Mouse (Mus musculus) stomach, embryonic 14.5 days (tissue): ENCODE data around the gene Arrb2. TPM values are rescaled to one million over a fixed set of nuclear protein-coding genes. Genes with fewer than 3 reads are reported as not detected.

Experiments used
- ATAC-seq: fragments of 200-750 bp; cut with Nextera tagmentation; 2 replicates; pipeline ENCODE4 v1.8.0; 2017; ENCODE audit warnings: low read depth, moderate TSS enrichment; ENCODE audit not compliant: insufficient number of reproducible peaks, insufficient read depth, low FRiP score
- H3K27ac ChIP-seq: fragments of 300-500 bp; sonication (generic); 2 replicates; pipeline ENCODE4 v1.5.1; 2014; ENCODE audit warnings: mild to moderate bottlenecking, low read length, moderate library complexity, mixed read lengths
- H3K27me3 ChIP-seq: fragments of 300-500 bp; sonication (generic); 2 replicates; pipeline ENCODE4 v1.6.1; 2014; ENCODE audit warnings: low read length, control low read depth, mixed read lengths; ENCODE audit not compliant: control insufficient read depth, insufficient read depth
- H3K36me3 ChIP-seq: fragments of 300-500 bp; sonication (generic); 2 replicates; pipeline ENCODE4 v1.6.1; 2014; ENCODE audit warnings: mild to moderate bottlenecking, control low read depth, low read length, moderate library complexity, mixed read lengths; ENCODE audit not compliant: control insufficient read depth, insufficient read depth
- H3K4me1 ChIP-seq: fragments of 300-500 bp; sonication (generic); 2 replicates; pipeline ENCODE4 v1.6.1; 2014; ENCODE audit warnings: low read length, control low read depth, mixed read lengths; ENCODE audit not compliant: control insufficient read depth, insufficient read depth
- H3K4me2 ChIP-seq: fragments of 300-500 bp; sonication (generic); replicated peaks from 2 replicates; pipeline ENCODE4 v1.6.1; 2014; ENCODE audit warnings: low read depth, low read length, control low read depth
- H3K4me3 ChIP-seq: fragments of 300-500 bp; sonication (generic); 2 replicates; pipeline ENCODE4 v1.5.1; 2014; ENCODE audit warnings: low read depth, low read length, control low read depth
- H3K9ac ChIP-seq: fragments of 300-500 bp; sonication (generic); replicated peaks from 2 replicates; pipeline ENCODE4 v1.6.1; 2014; ENCODE audit warnings: low read depth, mild to moderate bottlenecking, control low read depth, low read length, moderate library complexity, mixed read lengths
- H3K9me3 ChIP-seq: fragments of 300-500 bp; sonication (generic); 2 replicates; pipeline ENCODE4 v1.6.1; 2016; ENCODE audit warnings: low read depth, low read length, control low read depth; ENCODE audit not compliant: control insufficient read depth
- WGBS: fragments of 180-500 bp; shearing (Covaris S2); extraction: QIAGEN DNeasy Blood & Tissue Kit; methylation state at CpG from one replicate; pipeline ENCODE4 v1.1.7; 2014; 5-methylcytosine and 5-hydroxymethylcytosine counted together
- polyA plus RNA-seq: library from polyadenylated mRNA; unstranded; fragments of >200 nt; fragmentation: Nextera tagmentation; extraction: Ambion mirVana; gene quantifications from 2 replicates; pipeline ENCODE4 v1.2.1, GENCODE M21; 2014

Gene Arrb2
- polyA plus RNA-seq, 1 experiment from 2014 or later = 15.9 TPM

- Histone ChIP-seq H3K36me3 (peaks cover 21% of the 10 kb centered on the region), H3K27me3 (no peaks in the 10 kb centered on the region), H3K4me2 (no peak overlapping the region), H3K9ac (no peak overlapping the region), H3K4me1 (peaks cover 14% of the 10 kb centered on the region; the same call in 1 of the 2 replicates), H3K4me3 (no peak overlapping the region), H3K9me3 (no peaks in the 10 kb centered on the region), H3K27ac (no peak overlapping the region)
- 70% methylated on average over 5 of the region's 5 CpGs for whole genome bisulfite sequencing
- no peak for ATAC-seq
Observed at GRCm38 (mm10) chr11:70435476-70435875, 3.0 kb downstream of the Arrb2 start.

DNA sequence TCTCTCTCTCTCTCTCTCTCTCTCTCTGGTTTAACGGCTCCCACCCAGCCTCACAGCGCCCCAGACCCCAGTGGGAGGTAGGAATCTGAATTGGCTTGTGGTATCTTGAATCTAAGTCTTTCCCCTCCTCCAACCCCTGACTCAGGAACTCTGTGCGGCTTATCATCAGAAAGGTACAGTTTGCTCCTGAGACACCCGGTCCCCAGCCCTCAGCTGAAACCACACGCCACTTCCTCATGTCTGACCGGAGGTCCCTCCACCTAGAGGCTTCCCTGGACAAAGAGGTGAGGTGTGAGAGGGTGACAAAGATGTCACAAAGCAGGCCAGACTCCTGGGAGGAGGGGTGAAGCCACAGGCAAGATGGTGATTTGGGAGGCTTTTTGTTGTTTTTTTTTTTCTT lies 5.0 kb downstream of the Arrb2 start:
- peaks cover 21% of the 10 kb centered on the region for H3K36me3 ChIP-seq
- ATAC-seq = no peak
- 79% methylated on average over 6 of the region's 6 CpGs for WGBS
- H3K4me3 ChIP-seq = no peak overlapping the region
- H3K27ac ChIP-seq = no peak overlapping the region
- no peaks in the 10 kb centered on the region for H3K9me3 ChIP-seq
- H3K9ac ChIP-seq = no peak overlapping the region
- H3K4me2 ChIP-seq = no peak overlapping the region
- peaks cover 10% of the 10 kb centered on the region; the same call in 1 of the 2 replicates for H3K4me1 ChIP-seq
- H3K27me3 ChIP-seq = no peaks in the 10 kb centered on the region

GRCm38 (mm10) chr11:70438728-70439374 lies 6.4 kb downstream of the Arrb2 start:
- H3K9me3 ChIP-seq = no peaks in the 10 kb centered on the region
- H3K4me2 ChIP-seq = no peak overlapping the region
- ATAC-seq = no peak
- H3K36me3 ChIP-seq = peaks cover 21% of the 10 kb centered on the region
- H3K27ac ChIP-seq = no peak overlapping the region
- WGBS = 88% methylated on average over 7 of the region's 7 CpGs
- no peak overlapping the region for H3K9ac ChIP-seq
- no peak overlapping the region for H3K4me3 ChIP-seq
- 0 out of 2 replicates have a peak, but pooled peaks cover under 1% of the 10 kb centered on the region for H3K4me1 ChIP-seq
- H3K27me3 ChIP-seq = no peaks in the 10 kb centered on the region

DNA sequence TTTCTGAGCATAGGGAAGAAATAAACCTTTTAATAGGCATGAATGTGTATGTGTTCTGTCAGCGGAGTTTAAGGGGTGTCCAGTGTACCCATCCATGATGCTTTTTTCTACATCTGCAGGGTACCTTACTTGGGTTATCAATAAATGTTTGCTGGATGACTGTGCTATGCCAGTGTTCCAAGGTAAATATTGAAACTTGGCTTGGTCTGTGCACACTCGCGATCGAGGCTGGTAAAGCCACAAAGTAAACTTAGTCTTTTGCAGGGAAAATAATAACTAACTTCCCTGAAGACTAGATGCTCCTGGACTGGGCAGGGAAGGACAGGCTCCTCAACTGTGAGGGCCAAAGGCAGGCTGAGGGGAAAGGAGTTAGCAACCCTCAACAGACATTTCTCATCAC lies 8.2 kb downstream of the Arrb2 start:
- Histone ChIP-seq H3K9ac (no peak overlapping the region), H3K27ac (no peak overlapping the region), H3K36me3 (peaks cover 21% of the 10 kb centered on the region), H3K27me3 (no peaks in the 10 kb centered on the region), H3K4me1 (no peaks in the 10 kb centered on the region), H3K4me3 (no peak overlapping the region), H3K9me3 (no peaks in the 10 kb centered on the region), H3K4me2 (no peak overlapping the region)
- no peak for ATAC-seq
- WGBS = 67% methylated on average over 4 of the region's 4 CpGs

GRCm38 (mm10) chr11:70441882-70442281 lies 9.4 kb downstream of the Arrb2 start:
- no peak for ATAC-seq
- no peak overlapping the region for H3K4me3 ChIP-seq
- WGBS = 92% methylated on average over 7 of the region's 7 CpGs
- no peaks in the 10 kb centered on the region for H3K4me1 ChIP-seq
- H3K36me3 ChIP-seq = peaks cover 19% of the 10 kb centered on the region
- no peak overlapping the region for H3K27ac ChIP-seq
- H3K9me3 ChIP-seq = no peaks in the 10 kb centered on the region
- H3K27me3 ChIP-seq = no peaks in the 10 kb centered on the region
- H3K9ac ChIP-seq = no peak overlapping the region
- no peak overlapping the region for H3K4me2 ChIP-seq

- no peaks in the 10 kb centered on the region for H3K9me3 ChIP-seq
- H3K9ac ChIP-seq = no peak overlapping the region
- ATAC-seq = no peak
- no peak overlapping the region for H3K4me3 ChIP-seq
- H3K4me1 ChIP-seq = no peaks in the 10 kb centered on the region
- no peaks in the 10 kb centered on the region for H3K27me3 ChIP-seq
- peaks cover 5% of the 10 kb centered on the region; the same call in 1 of the 2 replicates for H3K36me3 ChIP-seq
- WGBS = 78% methylated on average over 3 of the region's 3 CpGs
- no peak overlapping the region for H3K4me2 ChIP-seq
- H3K27ac ChIP-seq = no peak overlapping the region
Observed at GRCm38 (mm10) chr11:70443964-70444363, 11.5 kb downstream of the Arrb2 start.

DNA sequence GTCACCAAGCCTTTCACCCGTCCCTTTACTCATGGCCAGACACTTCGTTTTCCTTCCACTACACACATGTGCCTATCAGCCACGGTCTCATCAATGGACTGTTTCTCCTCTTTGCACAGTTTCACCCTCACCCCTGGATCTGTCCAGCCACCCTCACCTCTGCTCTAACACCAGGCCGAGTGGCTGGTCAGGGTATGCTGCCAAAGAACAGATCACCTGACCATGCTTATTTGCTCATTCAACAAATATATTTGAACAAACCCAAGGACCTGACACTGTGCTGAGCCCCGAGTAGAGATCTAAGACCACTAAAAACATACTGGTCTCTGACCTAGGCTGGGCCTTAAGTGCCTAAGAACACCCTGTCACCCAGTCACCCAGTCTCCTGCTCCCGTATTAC lies 12.2 kb downstream of the Arrb2 start:
- Histone ChIP-seq H3K9me3 (no peaks in the 10 kb centered on the region), H3K4me1 (no peaks in the 10 kb centered on the region), H3K27ac (no peak overlapping the region), H3K4me3 (no peak overlapping the region), H3K36me3 (peaks cover 5% of the 10 kb centered on the region; the same call in 1 of the 2 replicates), H3K27me3 (no peaks in the 10 kb centered on the region), H3K4me2 (no peak overlapping the region), H3K9ac (no peak overlapping the region)
- WGBS = 60% methylated on average over 6 of the region's 6 CpGs
- ATAC-seq = 0 out of 2 replicates have a peak, but pooled peaks have one; percentile 49

GRCm38 (mm10) chr11:70446756-70447155 lies 14.3 kb downstream of the Arrb2 start:
- Histone ChIP-seq H3K27me3 (no peaks in the 10 kb centered on the region), H3K4me1 (no peaks in the 10 kb centered on the region), H3K27ac (no peak overlapping the region), H3K4me3 (no peak overlapping the region), H3K9me3 (no peaks in the 10 kb centered on the region), H3K9ac (no peak overlapping the region), H3K4me2 (no peak overlapping the region), H3K36me3 (no peaks in the 10 kb centered on the region)
- no peak for ATAC-seq
- 36% methylated on average over 3 of the region's 3 CpGs for WGBS

DNA sequence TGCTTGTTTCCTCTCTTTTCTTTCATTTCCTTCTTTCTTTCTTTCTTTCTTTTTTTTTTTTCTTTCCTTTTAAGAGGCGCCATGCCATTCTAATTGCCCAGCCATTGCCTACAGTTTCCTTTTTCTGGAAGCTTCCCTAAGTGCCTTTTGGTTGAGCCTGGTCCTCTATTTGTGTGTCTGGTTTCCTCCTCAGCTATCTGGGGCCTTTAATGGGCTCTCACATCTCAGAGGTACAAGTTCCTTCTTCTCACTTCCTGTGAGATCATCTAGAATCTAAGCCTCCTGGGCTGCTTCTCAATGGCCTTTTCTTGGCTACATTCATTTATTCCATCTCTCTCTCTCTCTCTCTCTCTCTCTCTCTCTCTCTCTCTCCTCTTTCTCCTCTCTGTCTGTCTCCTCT lies 14.9 kb downstream of the Arrb2 start:
- Histone ChIP-seq H3K27ac (no peak overlapping the region), H3K4me1 (peaks cover under 1% of the 10 kb centered on the region), H3K4me2 (no peak overlapping the region), H3K27me3 (no peaks in the 10 kb centered on the region), H3K9me3 (no peaks in the 10 kb centered on the region), H3K36me3 (no peaks in the 10 kb centered on the region), H3K9ac (no peak overlapping the region), H3K4me3 (no peak overlapping the region)
- 80% methylated on average over 1 of the region's 1 CpGs for WGBS
- ATAC-seq = no peak
